Mouse (Mus musculus) Patski (cell line): ENCODE results near the gene Zbtb20. TPM values are rescaled to one million over a fixed set of nuclear protein-coding genes. Genes with fewer than 3 reads are reported as not detected.

Experiments
- ATAC-seq: fragments of 100-300 bp; one replicate; pipeline ENCODE4 v1.8.0; 2021
- CTCF ChIA-PET: fragments of 350-600 bp; sonication (Branson Sonifier 250); formaldehyde crosslinking; loops from one replicate; lab custom pipeline; 2022; ENCODE audit warnings: inconsistent platforms; lab: Charles Lee
- POLR2A ChIA-PET: fragments of 350-600 bp; sonication (Branson Sonifier 250); formaldehyde crosslinking; loops from one replicate; lab custom pipeline; 2022; ENCODE audit warnings: antibody characterized with exemption, inconsistent platforms; lab: Charles Lee
- DNase-seq: peaks from one replicate; pipeline ENCODE4 v3.0.0-alpha.2; 2011; ENCODE audit warnings: low read depth, low spot score
- H3K27me3 ChIP-seq: fragments of 371-371 bp; one replicate; pipeline ENCODE4 v1.5.1; 2021
- CTCF ChIP-seq: fragments of 100-300 bp; IDR thresholded peaks from one replicate; pipeline ENCODE4 v1.5.1; 2021
- in situ Hi-C: fragments of 300-500 bp; cut with MboI; formaldehyde crosslinking; loops from 3 replicates; pipeline ENCODE4 v1.11.1; 2018; ENCODE audit warnings: low pct_unique_long_range_greater_than_20kb, mixed read lengths
- polyA plus RNA-seq: library from polyadenylated mRNA; unstranded; gene quantifications from one replicate; pipeline ENCODE4 v1.2.3, GENCODE M21; 2021

The Zbtb20 gene
- polyA plus RNA-seq, 1 experiment from 2014 or later, result 12.2 TPM

DNA sequence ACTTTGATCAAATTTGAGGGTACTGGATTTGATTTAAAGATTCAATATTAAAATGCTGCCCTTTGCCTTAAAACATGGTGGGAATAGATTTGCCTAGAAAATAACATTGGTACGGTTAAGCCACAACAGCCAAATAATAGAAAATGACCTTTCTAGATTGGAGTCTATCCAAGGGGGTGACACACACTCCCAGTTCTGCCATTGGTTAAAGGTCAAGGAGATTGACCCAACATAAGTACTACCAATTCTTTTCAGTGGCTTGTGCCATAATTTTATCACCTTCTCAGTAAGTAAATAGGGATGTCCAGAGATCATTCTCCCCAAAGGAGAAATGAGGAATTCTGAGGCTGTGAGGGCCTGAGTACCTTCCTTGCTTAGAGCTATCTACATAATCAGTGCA lies 660.2 kb downstream of the Zbtb20 start:
- in situ Hi-C loops, result loop anchor here (25.0 kb wide), 1 partner anchor 526 kb away; the partner anchor contains the start of gene Gramd1c
- H3K27me3 ChIP-seq, result no peaks in the 10 kb centered on the region
- no peak for TF ChIP-seq CTCF
- ATAC-seq, result no peak
- POLR2A ChIA-PET, result interaction anchor here (0.5 kb wide), 1 partner anchor 38 kb away, joined by 4 read pairs; no protein-coding TSS in a partner anchor
- DNase-seq, result no peak
- CTCF ChIA-PET, result interaction anchor here (1.3 to 2.2 kb wide), 4 partner anchors 8 to 13 kb away, joined by 3 to 8 read pairs (median 6); no protein-coding TSS in a partner anchor

DNA sequence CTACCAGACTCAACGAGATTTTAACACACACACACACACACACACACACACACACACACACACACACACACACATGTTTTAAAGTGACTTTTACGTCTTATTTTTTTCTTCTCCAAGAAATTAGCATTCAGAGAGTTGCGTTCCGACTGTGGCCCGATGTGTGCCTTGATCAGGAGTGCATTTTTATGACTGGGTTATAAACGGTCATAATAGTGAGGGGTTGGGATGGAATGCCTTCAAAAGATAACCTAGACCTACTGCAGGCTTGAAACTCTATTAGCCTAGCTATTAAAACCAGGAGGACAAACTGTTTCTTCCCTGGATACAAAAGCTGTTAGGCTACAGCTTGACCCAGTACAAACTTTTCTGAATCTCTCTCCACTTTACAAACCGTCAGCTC lies 661.5 kb downstream of the Zbtb20 start:
- ATAC-seq, result no peak
- TF ChIP-seq CTCF, result no peak

DNA sequence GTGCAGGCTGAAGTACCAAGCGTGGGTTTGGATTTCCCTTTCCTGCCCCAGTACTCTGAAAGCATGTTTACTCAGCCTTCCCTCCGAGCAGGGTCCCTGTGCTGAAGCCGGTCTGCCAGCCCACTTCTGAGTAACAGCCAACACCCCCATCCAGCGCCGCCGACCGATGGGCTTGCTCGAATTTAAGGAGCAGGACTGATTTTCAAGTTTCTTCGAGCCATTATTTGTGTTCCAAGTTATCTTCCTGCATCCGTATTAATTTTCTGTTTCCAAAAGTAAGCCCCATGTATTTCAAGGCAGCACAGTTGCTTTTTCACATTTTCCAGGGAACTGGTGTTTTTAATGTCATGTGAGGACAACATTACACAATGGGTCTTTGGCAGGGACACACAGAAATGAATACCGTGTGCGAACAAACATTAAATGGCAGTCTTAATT lies 664.0 kb downstream of the Zbtb20 start:
- in situ Hi-C loops, result loop anchor here (25.0 kb wide), 1 partner anchor 523 kb away; the partner anchor contains the start of gene Gramd1c
- no peaks in the 10 kb centered on the region for H3K27me3 ChIP-seq
- ChIA-PET CTCF (interaction anchor here (0.7 to 2.1 kb wide), 11 partner anchors 8 to 130 kb away, joined by 3 to 8 read pairs (median 5); no protein-coding TSS in a partner anchor), POLR2A (no interaction called here)
- DNase-seq (no peak), ATAC-seq (peak; percentile 35)
- no peak for TF ChIP-seq CTCF

More for the DNA sequence above, 661.5 kb downstream of the Zbtb20 start:
- POLR2A ChIA-PET, result no interaction called here
- DNase-seq, result no peak
- in situ Hi-C loops, result loop anchor here (25.0 kb wide), 1 partner anchor 525 kb away; the partner anchor contains the start of gene Gramd1c
- H3K27me3 ChIP-seq, result no peaks in the 10 kb centered on the region
- CTCF ChIA-PET, result interaction anchor here (2.1 kb wide), 1 partner anchor 9 kb away, joined by 7 read pairs; no protein-coding TSS in a partner anchor

DNA sequence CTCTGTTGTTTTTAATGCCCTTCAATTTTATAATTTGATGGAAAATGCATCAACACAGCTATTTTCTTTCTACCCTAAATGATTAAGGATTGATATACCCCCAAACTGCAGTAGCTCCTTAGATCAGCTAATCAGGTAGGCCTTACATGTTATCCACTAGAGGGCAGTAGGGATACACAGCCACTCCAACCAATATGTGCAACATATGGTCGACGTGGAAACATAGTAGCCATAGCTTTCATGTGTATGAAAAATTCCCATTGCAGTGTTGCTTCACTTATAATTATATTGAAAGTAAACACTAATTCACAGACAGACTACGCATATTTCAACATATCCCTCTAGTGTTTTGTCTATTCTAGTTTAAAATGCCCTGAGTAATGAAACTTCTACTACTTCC lies 664.4 kb downstream of the Zbtb20 start:
- ATAC-seq (peak; percentile 60), DNase-seq (no peak)
- ChIA-PET POLR2A (no interaction called here), CTCF (interaction anchor here (0.7 to 2.1 kb wide), 13 partner anchors 8 to 130 kb away, joined by 3 to 8 read pairs (median 4); no protein-coding TSS in a partner anchor)
- H3K27me3 ChIP-seq, result no peaks in the 10 kb centered on the region
- in situ Hi-C loops, result loop anchor here (25.0 kb wide), 1 partner anchor 522 kb away; the partner anchor contains the start of gene Gramd1c
- TF ChIP-seq CTCF, result peak; percentile 80

DNA sequence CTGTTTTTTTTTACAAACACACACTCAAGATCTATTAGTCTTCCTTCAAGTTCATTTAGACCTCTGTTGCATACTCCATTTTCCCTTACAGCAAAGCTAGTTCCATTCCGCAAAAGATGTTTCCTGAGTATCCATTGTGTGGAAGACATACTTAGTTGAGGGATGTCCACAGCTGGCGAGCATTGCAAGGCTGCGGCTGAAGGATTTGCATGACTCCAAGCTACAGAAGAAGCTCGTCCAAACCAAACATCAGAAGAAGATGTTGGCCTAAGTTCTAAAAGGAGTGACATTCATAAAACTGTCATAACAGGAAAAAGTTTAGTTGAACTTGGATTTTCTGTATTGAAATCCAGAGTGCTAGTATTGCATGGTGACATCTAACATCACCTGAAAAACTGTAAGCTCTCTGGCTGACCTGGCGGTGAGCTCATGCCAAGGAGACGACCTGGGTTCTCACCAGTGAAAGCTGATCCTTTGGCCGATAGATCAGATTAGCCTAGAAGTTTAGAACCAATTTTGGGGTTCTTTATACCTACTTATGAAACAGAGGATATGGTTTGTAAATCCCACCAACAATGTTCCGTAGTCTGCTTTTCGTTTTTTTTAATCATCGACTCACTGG lies 665.0 kb downstream of the Zbtb20 start:
- ChIA-PET POLR2A (no interaction called here), CTCF (interaction anchor here (0.8 to 2.1 kb wide), 12 partner anchors 9 to 108 kb away, joined by 3 to 8 read pairs (median 4); no protein-coding TSS in a partner anchor)
- ATAC-seq (no peak), DNase-seq (no peak)
- in situ Hi-C loops, result loop anchor here (25.0 kb wide), 1 partner anchor 522 kb away; the partner anchor contains the start of gene Gramd1c
- H3K27me3 ChIP-seq, result no peaks in the 10 kb centered on the region
- no peak for TF ChIP-seq CTCF

DNA sequence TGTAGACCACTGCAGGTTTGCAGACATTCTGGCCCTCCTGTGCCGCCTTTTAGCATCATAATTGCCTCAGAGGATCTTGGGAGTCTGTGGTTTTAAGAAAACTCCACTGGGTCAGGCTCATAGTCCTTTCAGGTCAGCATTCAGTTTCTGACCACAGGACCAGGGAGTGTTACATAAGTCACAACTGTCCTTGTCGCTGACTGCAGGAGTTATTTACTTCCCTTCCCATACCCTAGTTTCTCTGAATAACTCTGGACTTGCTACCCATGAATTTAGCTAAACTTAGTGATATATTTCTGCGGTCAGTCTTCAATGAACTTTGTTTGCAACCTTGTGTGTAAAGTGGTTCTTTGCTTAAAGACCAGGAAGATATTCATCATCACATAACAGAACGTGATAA lies 669.6 kb downstream of the Zbtb20 start:
- in situ Hi-C loops, result loop anchor here (25.0 kb wide), 1 partner anchor 517 kb away; the partner anchor contains the start of gene Gramd1c
- no peak for TF ChIP-seq CTCF
- ChIA-PET POLR2A (no interaction called here), CTCF (interaction anchor here (1.3 to 2.8 kb wide), 2 partner anchors 10 to 630 kb away, joined by 4 to 8 read pairs; no protein-coding TSS in a partner anchor)
- ATAC-seq (no peak), DNase-seq (no peak)
- H3K27me3 ChIP-seq, result no peaks in the 10 kb centered on the region

DNA sequence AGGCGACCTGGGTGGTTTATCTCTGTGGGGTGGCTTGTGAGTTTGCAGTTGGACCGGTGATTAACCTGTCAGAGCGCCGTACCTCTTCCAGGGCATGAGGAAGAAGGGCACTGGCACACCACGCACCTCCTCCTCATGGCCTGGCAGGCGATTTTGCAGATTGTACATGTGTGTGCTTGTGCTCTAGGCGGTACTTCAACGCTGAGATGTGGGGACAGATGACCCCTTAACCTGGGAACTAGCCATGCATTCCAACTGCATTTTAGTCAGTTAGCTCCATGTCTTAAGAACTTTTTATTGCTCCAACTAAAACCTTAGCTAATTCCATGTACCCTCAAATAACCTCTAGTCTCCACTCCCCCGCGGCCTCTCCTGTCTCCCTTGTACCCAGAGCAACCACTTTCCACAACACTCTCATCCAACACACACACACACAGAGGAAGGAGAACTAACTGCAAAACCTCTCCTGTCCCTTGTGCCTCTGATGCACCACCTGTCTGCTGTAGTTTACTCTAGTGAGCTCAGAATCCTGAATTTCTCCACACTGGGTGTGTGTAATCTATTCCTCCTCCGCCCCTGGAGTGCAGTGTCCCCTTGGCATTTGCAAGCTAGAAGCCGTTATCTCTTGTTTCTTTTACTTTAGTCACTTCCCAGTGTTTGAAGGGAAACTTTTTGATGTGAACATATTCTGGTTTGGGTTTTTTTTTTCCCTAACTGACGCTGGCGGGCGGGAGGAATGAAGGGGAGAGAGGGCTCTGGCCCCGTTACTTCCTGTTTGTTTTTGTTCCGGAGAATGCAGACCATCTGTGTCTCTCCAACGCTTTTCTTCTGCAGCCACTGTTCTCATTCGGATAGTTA lies 671.9 kb downstream of the Zbtb20 start:
- TF ChIP-seq CTCF, result no peak
- in situ Hi-C loops, result loop anchor here (25.0 kb wide), 1 partner anchor 515 kb away; the partner anchor contains the start of gene Gramd1c
- POLR2A ChIA-PET, result no interaction called here
- CTCF ChIA-PET, result interaction anchor here (1.2 to 1.7 kb wide), 2 partner anchors 16 to 91 kb away, joined by 3 to 5 read pairs; no protein-coding TSS in a partner anchor
- ATAC-seq (no peak), DNase-seq (no peak)
- H3K27me3 ChIP-seq, result no peaks in the 10 kb centered on the region

DNA sequence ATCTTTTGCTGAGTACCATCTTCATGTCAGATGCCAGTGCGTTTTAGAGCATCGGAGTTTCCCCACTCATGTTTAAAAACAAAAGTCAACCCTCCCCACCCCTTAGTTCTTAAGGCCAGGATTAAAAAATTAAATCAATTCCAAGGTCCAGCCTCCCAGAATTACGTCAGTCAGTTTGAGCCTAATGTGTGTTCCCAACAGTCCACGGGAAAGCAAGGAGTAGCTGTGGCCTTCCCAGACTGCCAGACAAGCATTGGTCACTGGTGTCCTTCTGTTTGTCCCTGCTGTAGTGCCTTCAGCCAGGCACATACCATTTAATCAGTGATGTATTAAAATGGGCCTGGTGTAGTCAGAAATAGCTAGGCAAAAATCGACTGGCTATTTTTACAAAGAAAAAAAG lies 673.1 kb downstream of the Zbtb20 start:
- no peak for TF ChIP-seq CTCF
- no peak for DNase-seq
- peak; percentile 57 for ATAC-seq
- ChIA-PET POLR2A (no interaction called here), CTCF (interaction anchor here (1.1 to 2.2 kb wide), 5 partner anchors 8 to 92 kb away, joined by 3 to 7 read pairs (median 5); no protein-coding TSS in a partner anchor)
- H3K27me3 ChIP-seq, result no peaks in the 10 kb centered on the region
- in situ Hi-C loops, result loop anchor here (25.0 kb wide), 1 partner anchor 514 kb away; the partner anchor contains the start of gene Gramd1c

DNA sequence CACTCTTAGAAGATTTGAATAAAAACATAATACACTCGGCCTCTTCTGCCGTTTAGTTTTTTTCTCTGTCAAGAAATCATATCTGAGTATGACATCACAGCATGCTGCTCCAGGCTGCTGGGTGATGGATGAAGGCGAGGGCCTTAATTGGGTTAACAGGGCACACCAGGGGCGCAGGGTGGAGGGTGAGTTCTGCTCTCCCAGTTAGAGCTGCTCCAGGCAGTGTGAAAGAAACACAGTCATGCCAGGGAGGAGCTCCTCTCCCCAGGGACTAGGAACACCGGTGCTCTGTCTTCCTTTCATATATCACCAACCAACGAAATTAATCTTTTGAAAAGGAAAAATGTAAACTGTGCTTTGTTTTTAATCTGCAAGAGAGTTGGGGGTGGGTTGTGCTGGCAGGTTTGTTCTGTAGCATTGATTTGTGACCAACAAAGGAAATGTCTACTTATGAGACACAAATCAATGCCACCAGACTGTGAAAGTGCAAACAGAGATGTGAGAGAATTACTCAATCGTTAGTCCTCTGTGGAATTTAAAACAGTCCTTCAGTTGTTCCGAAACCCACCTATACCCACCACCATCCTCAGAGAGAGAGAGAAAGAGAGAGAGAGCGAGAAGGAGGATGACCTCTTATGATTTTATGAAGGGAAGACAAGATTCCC lies 673.9 kb downstream of the Zbtb20 start:
- in situ Hi-C loops, result loop anchor here (25.0 kb wide), 1 partner anchor 513 kb away; the partner anchor contains the start of gene Gramd1c
- no peaks in the 10 kb centered on the region for H3K27me3 ChIP-seq
- no peak for DNase-seq
- CTCF ChIA-PET, result interaction anchor here (1.0 to 2.2 kb wide), 5 partner anchors 9 to 186 kb away, joined by 3 to 7 read pairs (median 3); no protein-coding TSS in a partner anchor
- POLR2A ChIA-PET, result no interaction called here
- ATAC-seq, result peak; percentile 37
- no peak for TF ChIP-seq CTCF
